Mouse (Mus musculus) cerebellum, postnatal 10 days (tissue): ENCODE measurements around the gene Krt77.

Experiments
- DNase-seq, 2 experiments: peaks; one replicate each; pipeline ENCODE4 v3.0.0; 2021; ENCODE audit warnings: mixed read lengths in 2 of 2

Krt77 gene

DNA sequence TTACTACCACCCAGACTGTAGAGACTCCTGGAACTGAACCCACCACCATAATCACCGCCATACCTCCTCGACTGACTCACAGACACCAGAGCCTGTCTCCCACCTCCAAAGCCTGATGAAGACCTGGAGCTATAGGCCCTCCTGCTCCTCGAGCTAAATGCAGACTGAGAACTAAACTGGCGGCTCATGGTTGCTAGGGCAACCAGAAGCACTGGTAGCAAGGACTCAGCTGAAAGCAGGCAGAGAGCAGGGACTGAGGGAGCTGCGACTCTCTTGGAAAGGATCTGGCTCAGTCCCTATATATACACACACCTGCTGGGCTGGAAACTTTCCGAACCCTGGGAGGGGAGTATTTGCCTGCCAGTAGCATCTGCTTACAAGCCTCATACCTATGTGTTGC, at the start of gene Krt77:
Gene Krt77, minus strand, starts transcription at position 275 of the 400 bp plus-strand sequence.
- peak; percentile 25 to 57 for DNase-seq

DNA sequence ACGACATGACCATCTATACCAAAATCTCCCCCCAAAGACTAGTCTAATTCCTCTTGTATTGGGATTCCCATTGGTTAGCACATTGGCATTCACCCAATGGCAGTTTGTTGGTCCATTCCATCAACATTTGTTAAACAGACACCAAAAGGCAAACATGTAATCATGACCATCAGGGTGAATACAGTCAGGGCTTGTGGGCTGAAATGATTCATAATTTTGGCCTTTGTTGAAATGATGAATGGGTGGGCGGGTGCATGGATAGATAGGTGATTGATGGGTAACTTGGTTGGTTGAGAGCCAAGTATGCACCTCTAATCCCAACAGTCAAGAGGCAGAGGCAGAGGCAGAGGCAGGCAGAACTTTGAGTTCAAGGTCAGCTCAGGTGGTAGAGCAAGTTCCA, 46.6 kb upstream of the Krt77 start:
- DNase-seq: no peak

DNA sequence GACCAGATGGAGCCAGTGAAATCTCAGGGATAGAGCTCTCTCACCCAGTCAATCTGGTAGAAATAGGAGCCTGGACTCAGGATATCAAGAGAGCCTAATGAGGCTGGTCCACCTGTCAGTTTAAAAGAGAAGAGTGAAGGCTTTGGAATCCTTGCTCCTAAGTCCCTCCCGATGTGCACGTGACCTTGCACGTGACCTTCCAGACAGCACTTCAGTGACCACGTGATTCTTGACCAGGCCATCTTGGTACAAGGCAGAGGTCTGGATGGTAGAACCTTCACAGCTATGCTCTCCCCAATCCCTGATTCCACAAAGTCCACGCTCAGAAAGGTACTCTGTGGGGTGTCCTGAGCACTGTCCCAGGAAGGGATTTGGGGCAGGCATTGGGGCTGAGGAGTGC, 35.3 kb upstream of the Krt77 start:
- DNase-seq: no peak

DNA sequence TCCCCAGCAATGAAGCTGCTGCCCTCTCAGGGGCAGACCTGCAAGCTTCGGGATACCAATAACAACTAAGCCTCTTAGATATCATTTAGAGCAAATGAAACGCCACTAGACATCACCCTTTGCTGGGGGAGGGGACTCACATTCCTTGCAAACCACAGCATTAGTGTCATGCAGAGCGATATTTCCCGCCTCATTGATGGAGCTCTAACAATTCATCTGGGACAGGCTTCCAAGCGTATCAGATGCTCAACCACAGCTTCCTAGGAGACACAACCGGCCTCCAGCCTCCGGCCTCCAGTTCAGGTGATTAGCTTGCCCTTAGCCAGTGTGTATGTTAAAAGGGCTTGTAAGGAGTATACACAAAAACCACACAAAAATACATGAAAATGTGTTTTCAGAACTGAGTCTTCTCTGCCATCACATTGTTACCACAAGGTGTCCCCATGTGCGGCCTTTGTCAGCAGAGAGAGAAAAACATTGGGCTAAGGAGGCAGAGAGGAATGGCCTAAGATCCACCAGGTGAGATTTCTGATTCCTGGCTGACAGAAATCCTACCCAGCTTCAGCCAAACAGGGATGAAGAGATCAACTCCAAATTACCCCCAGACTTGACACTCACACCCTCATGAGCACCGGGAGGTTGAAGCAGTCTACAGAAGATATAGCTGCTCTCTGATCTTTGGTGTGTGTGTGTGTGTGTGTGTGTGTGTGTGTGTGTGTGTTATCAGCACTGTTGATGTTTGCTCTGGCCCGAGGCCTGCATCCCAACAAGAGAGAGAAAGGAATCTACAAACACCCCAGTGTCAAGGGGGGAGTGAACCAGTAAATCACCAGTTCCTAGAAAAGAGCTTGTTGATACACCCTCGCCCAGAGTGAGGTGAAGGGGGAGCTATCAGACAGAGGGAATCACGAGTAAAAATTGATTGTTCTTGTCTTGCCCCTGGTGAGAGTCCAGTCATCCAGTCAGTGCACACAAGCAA, 33.0 kb upstream of the Krt77 start:
- DNase-seq: no peak

DNA sequence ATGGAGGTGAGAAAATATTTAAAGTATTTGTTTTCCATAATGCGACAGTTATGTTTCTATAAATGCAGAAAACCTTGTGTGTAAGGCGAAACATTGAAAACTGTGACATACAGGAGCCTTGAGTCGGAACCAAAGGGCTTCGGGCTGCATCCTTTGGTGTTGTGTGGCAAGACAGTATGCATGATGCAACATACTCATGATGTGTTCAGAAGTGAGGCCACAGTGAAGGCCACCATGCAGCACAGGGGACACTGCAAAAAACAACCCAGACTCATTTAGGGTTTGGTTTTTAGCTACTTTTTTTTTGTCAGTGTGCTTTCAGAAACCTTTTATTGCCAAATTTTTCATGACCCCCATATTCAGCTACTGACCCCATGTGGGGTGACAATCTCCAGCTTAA, 25.7 kb upstream of the Krt77 start:
- DNase-seq: no peak

DNA sequence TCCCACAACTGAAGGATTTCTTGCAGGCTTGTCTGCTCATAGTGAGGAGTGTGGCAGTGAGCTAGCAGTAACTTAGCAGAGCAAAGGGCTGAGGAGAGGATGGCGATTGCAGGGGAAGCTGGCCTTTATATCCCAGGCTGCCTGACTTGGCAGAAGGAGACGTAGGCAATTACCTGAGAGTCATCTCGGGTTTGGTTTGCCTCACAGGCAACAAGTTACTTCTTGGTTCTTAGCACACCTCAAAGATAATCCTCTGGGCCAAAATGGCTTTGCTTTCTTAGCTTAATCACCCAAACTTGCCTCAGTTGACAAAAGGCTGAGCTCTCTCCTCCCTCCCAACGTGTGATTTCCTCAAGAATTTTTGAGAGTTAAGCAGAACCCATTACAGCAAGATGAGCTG, 23.3 kb upstream of the Krt77 start, which contains the start of gene Krt76:
Gene Krt76, minus strand, starts transcription at position 101 of the 400 bp plus-strand sequence.
- no peak for DNase-seq

DNA sequence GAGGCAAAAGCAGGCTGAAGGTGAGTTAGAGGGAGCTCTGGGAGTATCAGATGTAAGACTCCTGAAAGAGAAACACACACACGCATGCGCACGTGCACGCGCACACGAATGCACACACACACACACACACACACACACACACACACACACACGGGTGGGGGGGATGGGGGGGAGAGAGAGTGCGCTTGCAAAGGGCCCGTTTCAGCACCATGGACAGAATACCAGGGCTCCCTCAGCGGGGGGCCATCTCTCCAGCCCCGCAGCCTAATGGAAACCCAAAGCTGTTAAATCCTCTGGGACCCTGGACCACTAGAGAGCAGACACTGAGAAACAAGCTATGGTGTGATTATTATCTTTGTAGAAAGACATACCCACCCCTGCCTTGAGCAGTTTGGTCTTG, 10.3 kb upstream of the Krt77 start:
- DNase-seq: peak; percentile 17 to 31

DNA sequence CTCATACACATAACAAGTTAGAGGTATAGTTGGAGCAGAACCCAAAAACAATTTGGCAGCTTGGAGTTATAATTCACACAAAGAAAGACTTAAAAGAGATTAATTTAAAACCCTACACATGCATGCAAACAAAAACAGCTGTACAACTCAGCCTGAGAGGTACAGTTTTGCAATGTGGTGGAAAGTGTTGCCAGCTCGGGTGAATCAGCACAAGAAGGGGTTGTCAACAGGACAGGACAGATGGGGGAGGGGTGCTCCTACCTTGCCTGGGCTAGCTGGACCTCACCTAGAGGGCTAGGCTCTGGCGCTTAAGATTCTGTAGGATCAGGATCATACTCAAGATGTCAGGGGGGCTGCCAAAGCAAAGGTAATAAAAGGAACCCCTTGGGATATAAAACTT, 8.5 kb upstream of the Krt77 start:
- no peak for DNase-seq

DNA sequence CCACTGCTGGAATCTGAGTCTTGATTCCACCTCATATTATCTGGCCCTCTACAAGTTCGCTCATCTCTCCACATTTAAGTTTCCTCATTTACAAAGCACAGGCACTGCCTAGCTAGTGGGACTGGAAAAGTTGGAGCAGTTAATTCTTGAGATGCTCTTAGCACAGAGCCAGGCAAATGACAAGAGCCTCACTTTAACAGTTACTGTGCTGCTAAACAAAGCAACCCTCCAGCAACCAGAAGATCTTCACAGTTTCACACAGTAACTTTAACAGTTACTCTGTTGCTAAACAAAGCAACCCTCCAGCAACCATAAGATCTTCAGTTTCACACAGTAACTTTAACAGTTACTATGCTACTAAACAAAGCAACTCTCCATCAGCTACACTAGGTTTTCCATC, 4.9 kb upstream of the Krt77 start:
- no peak for DNase-seq

DNA sequence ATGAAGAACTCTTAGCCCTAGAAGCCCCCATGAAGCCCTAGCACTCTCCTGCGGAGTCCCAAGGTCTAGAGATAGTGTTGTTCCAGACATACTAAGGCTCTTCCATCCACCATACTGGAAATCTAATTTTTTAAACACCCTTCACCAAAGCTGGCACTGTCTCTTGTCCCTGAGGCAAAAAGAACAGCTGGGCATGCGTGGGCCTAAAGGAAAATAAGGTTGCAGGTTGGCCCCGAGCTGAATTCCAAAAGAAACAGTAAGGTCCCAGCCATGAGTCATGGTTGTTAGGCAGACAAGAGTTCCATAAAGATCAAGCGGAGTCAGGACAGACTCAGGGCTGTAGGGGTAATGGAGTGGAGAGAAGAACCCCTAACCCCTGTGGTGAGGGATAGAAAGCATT, 3.7 kb upstream of the Krt77 start:
- DNase-seq: no peak

DNA sequence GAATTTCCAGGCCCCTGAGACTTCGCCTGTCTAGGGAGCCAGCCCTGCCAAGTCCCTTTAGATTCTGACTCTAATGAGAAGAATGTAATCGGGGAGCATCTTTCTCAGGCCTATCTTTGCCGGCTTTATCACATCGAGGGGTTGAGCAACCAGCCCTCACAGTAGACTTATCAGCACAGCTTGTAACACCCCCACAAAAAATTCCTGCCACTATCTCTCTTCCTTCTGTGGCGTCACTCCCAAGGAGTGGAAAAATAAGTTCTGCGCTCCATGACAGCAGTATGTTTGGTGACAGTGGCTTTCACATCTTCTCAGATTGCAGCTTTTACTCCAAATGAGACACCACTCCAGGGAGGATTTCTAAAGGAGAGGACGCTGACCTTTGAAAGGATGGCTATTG, 2.8 kb downstream of the Krt77 start:
- DNase-seq: no peak

DNA sequence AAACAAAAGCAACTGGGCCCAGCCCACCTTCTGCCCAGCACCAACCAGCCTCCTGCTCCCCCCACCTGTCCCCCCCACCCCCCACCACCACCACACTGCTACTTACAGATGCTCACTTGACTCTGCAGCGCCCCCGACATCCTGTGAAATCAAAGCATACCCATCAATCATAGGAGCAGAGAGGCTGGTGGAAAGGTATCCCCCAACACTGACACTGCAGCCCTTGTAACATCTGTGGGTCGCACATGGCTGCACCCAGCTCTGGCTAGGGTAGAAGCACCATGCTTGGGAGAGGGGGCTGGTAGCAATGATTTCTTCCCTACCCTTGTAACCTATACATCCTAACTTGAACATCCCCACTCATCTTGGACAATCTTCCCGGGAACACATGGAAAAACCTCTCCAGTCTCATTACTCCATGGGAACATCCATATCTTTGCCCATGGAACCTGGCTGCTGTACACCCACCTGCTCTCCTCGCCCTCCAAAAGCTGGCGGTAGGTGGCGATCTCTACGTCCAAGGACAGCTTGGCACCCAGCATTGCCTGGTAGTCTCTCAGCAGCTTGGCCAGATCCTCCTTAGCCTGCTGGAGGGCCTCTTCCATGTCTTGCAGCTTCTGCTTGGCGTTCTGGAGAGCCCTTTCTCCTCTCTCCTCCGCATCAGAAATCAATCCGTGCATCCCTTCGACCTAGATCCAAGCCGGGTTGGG, 8.9 kb downstream of the Krt77 start:
- DNase-seq: peak; percentile 71 to 72

DNA sequence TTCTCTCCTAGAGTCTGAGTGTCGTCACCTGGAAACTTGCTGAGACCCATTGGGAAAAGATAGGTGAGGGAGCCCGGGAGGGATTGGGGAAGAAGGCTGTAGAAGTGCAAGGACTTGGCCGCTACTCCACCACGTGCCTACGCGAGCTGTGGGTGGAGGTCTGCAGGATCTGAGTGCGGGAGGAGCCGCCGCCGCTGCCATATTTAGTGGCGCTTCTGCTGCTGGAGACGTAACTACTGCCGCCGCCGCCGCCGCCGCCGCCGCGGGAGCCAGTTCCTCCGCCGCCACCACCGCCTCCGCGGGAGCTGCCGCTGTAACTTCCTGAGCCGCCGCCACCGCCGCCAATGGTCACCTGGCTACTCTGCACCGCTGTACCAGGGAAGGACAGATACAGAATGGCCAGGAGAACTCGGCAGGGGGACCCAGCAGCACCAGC, 9.8 kb downstream of the Krt77 start:
- peak; percentile 48 to 53 for DNase-seq

DNA sequence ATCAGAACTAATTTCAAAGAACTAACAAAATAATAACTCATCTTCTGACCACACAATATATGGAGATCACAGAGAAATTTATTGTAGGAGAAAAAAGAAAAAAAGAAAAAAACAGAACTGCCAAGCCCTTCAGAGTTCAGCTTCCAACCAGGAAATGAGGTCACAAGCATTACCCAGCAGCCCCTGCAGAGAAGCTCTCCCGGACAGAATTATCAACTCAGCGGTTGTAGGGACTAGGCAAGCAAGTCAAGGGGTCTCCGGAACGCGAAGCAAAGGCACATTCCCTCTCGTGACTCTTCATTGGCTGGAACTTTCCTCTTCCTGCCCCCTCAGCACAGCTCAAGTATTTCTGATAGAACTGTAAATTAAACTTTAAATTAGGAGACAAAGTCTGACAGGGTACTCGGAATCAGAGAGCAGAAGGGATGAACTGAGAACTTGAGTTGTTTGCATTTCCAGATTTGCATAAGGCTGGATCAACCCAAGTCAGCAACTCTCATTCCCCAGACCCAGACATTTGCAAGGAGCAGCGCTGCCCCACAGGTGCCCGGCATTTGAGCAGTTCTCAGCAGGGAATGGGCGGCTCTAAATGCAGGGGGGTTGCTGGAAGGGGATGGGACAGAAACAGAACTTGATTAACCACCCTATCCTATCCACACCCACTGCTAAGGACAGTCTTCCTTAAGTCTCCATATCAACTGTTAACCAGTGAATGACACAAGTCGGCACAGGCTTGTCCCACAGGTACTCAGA, 10.7 kb downstream of the Krt77 start:
- no peak for DNase-seq

DNA sequence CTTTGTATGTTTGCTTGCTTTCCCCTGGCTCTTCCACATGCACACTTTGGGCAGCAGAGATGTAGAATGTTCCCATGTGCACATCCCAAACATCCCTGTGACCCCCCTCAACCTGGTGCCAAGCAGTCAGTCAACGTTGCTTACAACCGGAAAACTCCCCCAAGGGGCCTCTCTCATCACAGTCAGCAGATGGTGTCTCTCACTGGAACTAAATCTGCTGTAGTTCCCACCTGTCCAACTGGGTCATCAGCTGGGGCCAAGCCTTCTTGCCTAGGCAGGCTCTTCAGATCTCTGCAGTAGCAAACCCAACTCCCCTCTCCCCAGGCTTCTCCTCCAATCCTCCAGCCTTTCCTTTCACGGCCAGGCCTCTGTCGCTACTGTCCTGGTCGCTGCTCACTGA, 12.8 kb downstream of the Krt77 start:
- DNase-seq: peak; percentile 47 to 51

DNA sequence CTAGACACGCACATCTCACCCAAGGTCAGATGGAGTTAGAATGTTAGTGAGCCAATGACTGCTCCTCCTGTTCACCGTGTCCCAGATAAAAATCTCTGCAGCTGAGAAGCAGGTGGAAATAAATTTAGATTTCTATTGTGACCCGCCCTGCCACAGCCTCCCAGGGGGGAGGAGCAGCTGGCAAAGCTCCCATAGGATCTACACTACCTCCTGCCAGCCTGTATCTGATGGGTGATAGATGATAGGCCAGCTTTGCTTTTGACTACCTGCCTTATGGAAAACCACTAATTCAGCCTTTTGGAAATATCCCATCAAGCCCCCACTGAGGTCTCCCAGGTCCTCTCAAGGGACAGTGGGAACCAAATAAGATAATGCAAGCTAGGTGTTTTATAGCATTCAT, 13.8 kb downstream of the Krt77 start:
- DNase-seq: peak in 1 of 2 experiments; percentile 18

DNA sequence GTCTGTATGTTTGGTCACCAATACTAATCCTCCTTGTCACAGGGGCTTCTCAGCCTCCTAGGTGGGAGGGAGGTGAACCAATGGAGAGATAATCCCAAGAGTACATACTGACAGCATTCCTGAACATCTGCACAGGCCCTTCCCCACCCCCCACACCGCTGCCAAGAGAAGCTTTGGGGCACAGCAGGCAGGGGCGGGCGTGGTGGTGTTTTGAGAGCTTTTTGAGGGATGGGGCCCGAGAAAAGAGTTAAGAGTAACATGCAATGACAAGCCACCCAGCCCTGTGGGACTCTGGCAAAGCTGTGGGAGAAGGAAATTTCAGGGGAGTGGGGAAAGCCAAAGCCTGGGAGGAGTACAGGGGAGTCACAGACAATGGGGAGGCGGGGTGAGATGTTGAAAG, 15.2 kb downstream of the Krt77 start:
- DNase-seq: no peak

DNA sequence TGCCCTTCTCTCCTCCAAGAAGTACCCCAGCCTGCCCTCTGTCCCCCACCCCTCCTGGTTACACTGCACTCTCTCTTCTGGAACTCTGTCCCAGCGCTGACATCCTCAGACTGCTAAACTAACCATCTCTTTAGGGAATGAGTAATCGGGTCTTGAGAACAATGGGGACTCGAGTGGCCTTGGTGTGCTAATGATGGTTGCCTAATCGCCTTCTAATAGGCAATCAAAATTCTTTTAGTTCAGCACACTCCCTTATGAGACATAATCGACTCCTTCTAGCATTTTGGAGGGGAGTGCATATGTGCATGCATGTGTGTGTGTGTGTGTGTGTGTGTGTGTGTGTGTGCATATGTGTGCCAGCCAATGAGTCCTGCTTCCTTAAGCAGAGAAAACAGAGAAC, 16.9 kb downstream of the Krt77 start:
- no peak for DNase-seq

DNA sequence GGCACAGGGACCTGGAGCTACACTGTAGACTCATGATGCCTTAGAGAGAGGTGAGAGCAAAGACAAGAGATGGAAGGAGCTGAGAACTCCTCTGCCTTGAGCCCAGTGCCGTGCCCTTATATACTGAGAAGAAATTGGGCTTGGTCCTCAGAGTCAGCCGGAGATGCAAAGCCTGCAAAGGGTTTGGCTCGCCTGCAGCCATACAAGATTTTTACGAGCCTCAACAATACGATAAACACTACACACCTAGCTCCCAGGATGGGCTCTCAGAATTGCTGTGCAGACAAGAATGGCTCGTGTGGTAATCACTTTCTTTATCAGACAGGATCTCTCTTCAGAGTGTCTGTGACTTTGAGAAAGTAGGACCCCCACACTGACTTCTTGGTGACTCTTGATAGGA, 18.8 kb downstream of the Krt77 start, which contains the start of gene Krt1:
Gene Krt1, minus strand, starts transcription at position 101 of the 400 bp plus-strand sequence.
- DNase-seq: no peak

DNA sequence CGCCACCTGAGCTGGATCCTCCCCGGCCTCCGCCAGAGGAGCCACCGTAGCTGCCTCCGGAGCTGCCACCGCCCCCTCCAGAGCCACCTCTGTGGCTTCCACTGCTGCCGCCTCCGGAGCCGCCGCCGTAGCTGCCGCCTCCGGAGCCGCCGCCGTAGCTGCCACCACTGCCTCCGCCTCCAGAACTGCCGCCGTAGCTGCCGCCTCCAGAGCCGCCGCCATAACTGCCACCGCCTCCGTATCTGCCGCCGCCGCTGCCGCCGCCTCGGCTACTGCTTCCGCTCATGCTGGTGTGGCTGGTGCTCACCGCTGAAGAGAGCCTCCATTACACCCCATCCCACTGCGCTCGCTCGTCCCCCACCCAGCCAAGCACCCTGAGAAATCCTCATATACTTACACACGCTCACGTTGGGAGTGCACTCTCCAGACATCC, 23.5 kb downstream of the Krt77 start:
- peak; percentile 74 for DNase-seq

DNA sequence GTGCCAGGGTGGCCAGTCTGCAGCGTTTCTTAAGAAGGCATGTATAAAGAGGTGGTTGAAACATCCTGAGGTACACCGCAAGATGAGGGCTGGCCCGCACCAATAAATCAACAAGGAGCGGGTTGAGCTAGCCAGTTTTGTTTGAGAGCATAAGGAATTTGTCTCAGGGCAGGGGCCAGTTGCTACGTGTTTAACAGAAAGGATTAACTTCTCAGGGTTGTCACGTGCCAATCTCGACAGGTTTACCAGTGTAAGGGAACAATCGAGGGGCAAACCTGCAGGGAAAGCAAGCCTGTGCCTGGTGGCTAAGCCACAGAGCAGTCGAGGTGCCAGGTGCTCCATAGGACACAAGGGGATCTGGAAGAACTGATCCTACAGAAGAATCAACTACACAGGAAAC, 26.3 kb downstream of the Krt77 start:
- DNase-seq: no peak

DNA sequence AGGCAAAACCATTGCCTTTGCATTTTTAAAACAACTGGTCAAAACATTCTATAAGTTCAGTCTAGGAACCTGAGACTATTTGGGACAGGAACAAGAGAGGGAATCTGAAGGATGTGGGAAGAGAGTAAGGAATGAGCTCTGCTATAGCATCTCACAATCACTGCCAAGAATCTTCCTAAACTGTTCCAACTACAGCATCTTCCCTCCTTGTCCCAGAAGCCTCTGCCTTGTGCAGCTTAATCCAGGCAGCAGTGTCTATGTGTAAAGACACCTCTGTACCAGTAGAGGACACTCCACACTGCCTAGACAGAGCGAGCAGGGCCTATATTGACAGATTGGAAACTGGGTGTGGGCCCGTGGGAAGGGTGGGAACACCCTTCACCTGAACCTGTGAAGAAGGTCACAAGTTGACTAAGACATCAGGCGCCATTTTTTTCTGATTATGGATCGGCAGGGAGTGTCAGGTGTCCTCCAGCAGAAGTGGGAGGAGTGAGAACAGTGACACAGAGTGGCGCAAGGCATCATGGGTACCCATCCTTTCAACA, 34.6 kb downstream of the Krt77 start:
- DNase-seq: no peak

DNA sequence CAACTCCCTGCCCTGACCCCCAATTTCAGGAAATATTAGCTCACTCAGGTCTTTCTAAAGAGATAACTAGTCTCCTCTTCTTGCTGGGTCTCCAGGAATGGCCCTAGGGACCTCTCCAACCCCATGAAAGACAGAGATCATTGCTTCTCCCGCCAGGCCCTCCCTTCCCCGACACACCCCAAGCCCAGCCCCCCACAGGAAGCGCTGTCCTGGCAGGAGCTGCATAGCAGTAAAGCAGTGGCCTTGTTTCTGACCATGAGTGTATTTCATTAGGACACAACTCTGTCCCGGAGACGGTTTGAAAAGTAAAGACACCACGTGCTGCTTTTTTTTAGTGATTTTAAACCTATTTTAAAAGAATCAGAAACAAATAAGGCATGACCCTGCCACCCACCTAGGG, 36.4 kb downstream of the Krt77 start:
- DNase-seq: no peak
